Mouse (Mus musculus): ENCODE results near the gene Cpne9.

Gene Cpne9

DNA sequence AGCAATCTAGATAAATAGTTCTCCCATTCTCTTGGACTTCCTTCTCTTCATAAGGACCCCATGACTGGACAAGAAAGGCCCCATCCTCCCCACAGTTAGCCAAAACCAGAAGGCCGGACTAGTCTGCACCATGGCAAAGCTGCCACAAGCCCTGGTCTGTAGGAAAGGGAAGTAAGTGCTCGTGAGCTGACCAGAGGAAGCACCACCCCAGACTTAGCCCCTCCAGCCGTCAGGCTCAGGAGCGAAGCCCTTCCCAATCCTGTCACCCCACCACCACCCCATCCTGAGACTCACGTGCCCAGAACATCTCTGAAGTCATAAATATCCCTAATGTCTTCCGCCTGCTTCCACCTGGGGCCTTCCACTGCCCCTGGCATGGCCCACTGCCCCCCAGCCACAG, 59.5 kb downstream of the Cpne9 start:
- peak in 1 of 2 experiments; percentile 36 for DNase-seq (ENCODE audit: low read depth in 1 of 2, low spot score in 2 of 2)

DNA sequence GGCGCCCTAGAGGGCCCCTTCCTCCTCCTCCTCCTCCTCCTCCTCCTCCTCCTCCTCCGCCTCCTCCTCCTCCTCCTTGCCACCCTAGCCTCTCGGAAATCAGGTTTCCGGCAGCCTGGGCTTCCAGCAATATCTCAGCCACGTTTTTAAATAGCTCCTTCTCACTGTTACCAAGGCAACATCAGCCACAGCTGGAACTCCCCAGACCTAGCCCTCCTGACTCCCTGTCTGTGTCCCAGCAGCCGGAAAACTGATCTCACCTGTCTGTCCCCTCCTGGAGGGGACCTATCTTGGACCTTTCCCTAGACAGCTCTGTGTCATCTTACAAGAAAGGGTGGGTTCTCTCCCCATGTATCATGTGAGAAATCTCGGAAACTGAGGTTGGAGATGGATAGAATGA, 60.2 kb downstream of the Cpne9 start:
- DNase-seq (ENCODE audit: low read depth in 1 of 2, low spot score in 2 of 2) = no peak

GRCm38 (mm10) chr6:113343177-113344092, 61.3 kb downstream of the Cpne9 start, which contains the start of gene Camk1:
Camk1 (minus strand) TSS chr6:113343984.
- DNase-seq (ENCODE audit: low read depth in 1 of 2, low spot score in 2 of 2) = peak in 1 of 2 experiments; percentile 54

- no peak for DNase-seq (ENCODE audit: low read depth in 1 of 2, low spot score in 2 of 2)
Observed at GRCm38 (mm10) chr6:113344321-113344720, 62.2 kb downstream of the Cpne9 start.

DNA sequence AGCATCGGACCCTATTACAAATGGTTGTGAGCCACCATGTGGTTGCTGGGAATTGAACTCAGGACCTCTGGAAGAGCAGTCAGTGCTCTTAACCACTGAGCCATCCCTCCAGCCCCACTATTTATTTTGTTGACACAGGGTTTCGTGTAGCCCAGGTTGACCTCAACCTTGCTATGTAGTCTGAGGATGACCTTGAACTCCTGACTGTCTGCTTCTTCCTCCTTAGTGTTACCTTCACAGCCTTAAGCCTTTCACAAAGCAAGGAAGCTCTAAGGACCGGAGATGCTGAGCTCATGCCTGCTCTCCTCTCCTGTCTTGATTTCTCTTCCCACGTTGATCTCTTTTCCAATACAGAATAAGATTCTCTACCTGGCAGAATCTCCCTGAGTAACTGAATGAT, 64.8 kb downstream of the Cpne9 start:
- no peak for DNase-seq (ENCODE audit: low read depth in 1 of 2, low spot score in 2 of 2)

DNA sequence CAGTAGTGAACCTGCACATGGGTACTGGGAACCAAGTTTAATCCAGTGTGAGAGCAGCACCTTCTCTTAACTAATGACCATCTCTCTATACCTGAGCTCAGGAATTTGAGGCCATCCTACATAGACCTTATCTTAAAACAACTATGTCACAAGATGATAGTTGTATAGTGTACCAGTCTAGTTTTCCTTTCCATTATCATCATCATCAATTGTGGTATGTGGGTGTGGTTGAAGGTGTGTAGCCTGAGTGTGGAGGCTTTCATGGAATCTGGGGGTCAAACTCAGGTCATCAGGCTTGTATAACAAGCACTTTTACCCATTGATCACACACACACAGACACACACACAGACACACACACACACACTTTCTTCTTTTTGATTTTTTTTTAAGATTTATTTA, 68.4 kb downstream of the Cpne9 start:
- DNase-seq (ENCODE audit: low read depth in 1 of 2, low spot score in 2 of 2) = no peak

- no peak for DNase-seq (ENCODE audit: low read depth in 1 of 2, low spot score in 2 of 2)
Observed at GRCm38 (mm10) chr6:113351161-113351560, 69.1 kb downstream of the Cpne9 start.

DNA sequence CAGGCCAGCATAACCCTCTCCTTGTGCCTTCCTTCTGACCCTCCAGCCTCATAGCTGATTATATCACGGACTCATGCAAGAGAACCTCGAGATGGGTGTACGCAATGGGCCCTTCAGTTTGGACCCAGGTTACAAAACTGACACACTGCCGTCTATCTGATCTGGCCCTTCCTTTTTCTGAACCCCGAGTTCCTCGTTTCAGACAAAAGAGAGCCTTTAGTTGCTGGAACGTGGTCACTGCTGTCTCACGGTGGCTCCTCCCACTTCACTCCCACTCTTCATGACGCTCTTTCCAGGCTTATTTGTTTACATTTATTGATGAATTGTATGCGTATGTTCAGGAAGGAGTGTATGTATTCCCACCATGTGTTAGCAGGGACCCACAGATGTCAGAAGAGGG, 69.5 kb downstream of the Cpne9 start:
- peak in 1 of 2 experiments; percentile 13 for DNase-seq (ENCODE audit: low read depth in 1 of 2, low spot score in 2 of 2)

DNA sequence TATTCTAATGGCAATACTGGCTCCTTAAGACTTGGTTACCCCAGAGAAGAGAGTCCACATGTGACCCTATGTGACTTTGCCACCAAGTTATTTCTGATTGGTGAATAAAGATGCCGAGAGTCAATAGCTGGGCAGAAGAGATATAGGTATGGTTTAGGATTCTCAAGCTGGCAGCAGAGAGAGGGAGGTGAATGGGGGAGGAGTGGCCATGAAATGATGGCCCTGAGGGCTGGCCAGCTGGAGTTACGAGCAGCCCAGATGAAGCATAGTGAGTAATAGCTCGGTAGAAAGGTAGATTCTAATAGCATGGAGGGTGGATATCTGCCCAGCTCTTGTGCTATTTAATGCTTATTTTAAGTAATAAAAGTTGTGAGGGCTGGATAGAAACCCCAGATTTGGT, 70.7 kb downstream of the Cpne9 start:
- DNase-seq (ENCODE audit: low read depth in 1 of 2, low spot score in 2 of 2) = no peak

GRCm38 (mm10) chr6:113353696-113354095, 71.6 kb downstream of the Cpne9 start:
- DNase-seq (ENCODE audit: low read depth in 1 of 2, low spot score in 2 of 2) = no peak
